Mouse (Mus musculus) naive thymus-derived CD4-positive, alpha-beta T cell, adult 2 months (primary cell): ENCODE data around the gene Entpd2.
"Not testable (repeated sequence)": the region's sequence is repeated elsewhere in the genome, so short reads cannot be mapped to it uniquely, and the experiment has no call there.

Source experiments
- DNase-seq: peaks from one replicate; pipeline ENCODE4 v3.0.0-alpha.2; 2011; ENCODE audit warnings: low read depth

Gene Entpd2

GRCm38 (mm10) chr2:25394281-25395221 is 1.1 kb upstream of the Entpd2 start:
- DNase-seq = no peak

GRCm38 (mm10) chr2:25396597-25396983 is 916 bp downstream of the Entpd2 start:
- no peak for DNase-seq

- no peak for DNase-seq
Measured at GRCm38 (mm10) chr2:25397010-25397409, 1.3 kb downstream of the Entpd2 start.

GRCm38 (mm10) chr2:25398065-25398464 is 2.4 kb downstream of the Entpd2 start:
- DNase-seq = no peak

GRCm38 (mm10) chr2:25399051-25399450 is 3.4 kb downstream of the Entpd2 start, which contains the start of gene Npdc1:
Gene Npdc1, plus strand, starts transcription at chr2:25399351.
- no peak for DNase-seq

- DNase-seq = no peak
Measured at GRCm38 (mm10) chr2:25400291-25400690, 4.6 kb downstream of the Entpd2 start.

GRCm38 (mm10) chr2:25400764-25401163 is 5.1 kb downstream of the Entpd2 start:
- DNase-seq = peak; percentile 42

- peak; percentile 88 for DNase-seq
Measured at GRCm38 (mm10) chr2:25402377-25402971, 6.8 kb downstream of the Entpd2 start.

- DNase-seq = peak; percentile 30
Measured at GRCm38 (mm10) chr2:25402972-25403601, 7.4 kb downstream of the Entpd2 start.

- no peak for DNase-seq
Measured at GRCm38 (mm10) chr2:25403994-25404393, 8.3 kb downstream of the Entpd2 start.

GRCm38 (mm10) chr2:25408908-25409307 is 13.2 kb downstream of the Entpd2 start:
- no peak for DNase-seq

- not testable (repeated sequence) for DNase-seq
Measured at GRCm38 (mm10) chr2:25413436-25413835, 17.8 kb downstream of the Entpd2 start.

- DNase-seq = no peak
Measured at GRCm38 (mm10) chr2:25417426-25417825, 21.8 kb downstream of the Entpd2 start.

- peak; percentile 81 for DNase-seq
Measured at GRCm38 (mm10) chr2:25421896-25422295, 26.2 kb downstream of the Entpd2 start.

GRCm38 (mm10) chr2:25422587-25423410 is 27.1 kb downstream of the Entpd2 start, which contains the start of gene Fut7:
Gene Fut7, plus strand, starts transcription at chr2:25423267.
- peak; percentile 72 for DNase-seq

GRCm38 (mm10) chr2:25423626-25424025 is 28.0 kb downstream of the Entpd2 start:
- peak; percentile 21 for DNase-seq

- no peak for DNase-seq
Measured at GRCm38 (mm10) chr2:25425481-25425880, 29.8 kb downstream of the Entpd2 start.

- DNase-seq = peak; percentile 89
Measured at GRCm38 (mm10) chr2:25426721-25427191, 31.1 kb downstream of the Entpd2 start.

GRCm38 (mm10) chr2:25427256-25427655 is 31.6 kb downstream of the Entpd2 start:
- DNase-seq = no peak

- peak; percentile 95 for DNase-seq
Measured at GRCm38 (mm10) chr2:25428442-25429236, 33.0 kb downstream of the Entpd2 start, which contains the start of gene Abca2. Gene Abca2, plus strand, starts transcription at chr2:25428703.
